Mouse (Mus musculus): ENCODE data around the gene 4930579F01Rik.

DNA sequence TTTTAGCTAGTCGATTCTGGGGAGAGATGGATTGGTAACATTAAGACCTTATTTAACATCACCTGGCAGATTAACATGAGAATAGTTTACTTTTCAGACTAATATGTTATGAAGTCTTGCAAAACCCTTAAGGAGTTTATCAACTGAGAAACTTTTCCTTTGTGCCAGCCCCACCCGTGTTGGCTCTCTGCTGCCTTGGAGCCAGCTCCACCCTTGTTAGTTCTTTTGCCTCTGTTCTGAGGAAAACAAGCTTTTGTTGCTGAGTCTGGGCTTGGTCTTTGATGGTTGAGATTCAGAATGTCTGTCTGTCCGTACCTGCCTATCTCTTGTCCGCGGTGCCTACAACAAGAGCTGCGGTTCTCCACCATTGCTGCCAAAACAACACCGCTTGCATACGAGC is 22.5 kb upstream of the 4930579F01Rik start:
- TF ChIP-seq CTCF (IDR thresholded peaks at IDR 0.05; ENCODE audit: low read depth) (no peak), EP300 (optimal IDR thresholded peaks at IDR 0.05) (no peak)
